In the genomic region with DNA sequence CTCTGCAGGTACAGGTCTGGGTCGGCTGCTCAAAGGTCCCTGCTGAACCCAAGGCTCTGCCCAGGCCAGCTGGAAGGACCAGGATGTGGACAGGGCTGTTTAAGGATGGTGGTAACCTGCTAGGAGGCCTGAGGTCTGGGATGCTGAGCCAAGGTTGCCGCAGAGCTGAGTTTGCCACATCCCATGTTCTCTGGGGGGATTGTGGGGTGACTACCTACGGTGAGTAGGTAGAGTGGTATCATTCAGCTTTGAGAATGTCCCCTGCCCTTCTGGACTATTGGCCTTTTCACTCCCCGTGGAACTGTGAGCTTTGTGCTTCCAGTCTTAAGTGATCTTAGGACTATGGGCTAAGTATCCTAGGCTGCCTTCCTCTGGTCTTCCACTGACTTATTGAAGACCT, we compare ENCODE assay signal across 17 mouse cellular contexts. TPM values are rescaled to one million over a fixed set of nuclear protein-coding genes. Genes with fewer than 3 reads are reported as not detected.
DNase-seq lines count a peak whose midpoint lies in the region; ATAC-seq and TF ChIP-seq lines count a peak whose summit lies in the region.
"Had no signal": no experiment of that assay in that cellular context is flagged by ENCODE, and none has a peak within 500 bp of the region (broad histone marks: within the 10 kb centered on the region; RNA-seq: fewer than 3 reads in every experiment).

No protein-coding gene starts in this region.

- H3K27me3 ChIP-seq in kidney, adult 2 months (replicated peaks; ENCODE audit: control insufficient read depth, insufficient read depth, low read length), result no peaks in the 10 kb centered on the region
- H3K27me3 ChIP-seq in kidney, embryonic 14.5 days (ENCODE audit: control insufficient read depth, insufficient read depth, low read length), result no peaks in the 10 kb centered on the region
- H3K27me3 ChIP-seq in CH12.LX (replicated peaks), result no peaks in the 10 kb centered on the region
- no peaks in the 10 kb centered on the region; the same call in 1 of the 2 replicates for H3K27me3 ChIP-seq in G1E (ENCODE audit: insufficient read depth, low read length)
- H3K27me3 ChIP-seq in liver, embryonic 13.5 days, result no peaks in the 10 kb centered on the region
- H3K27me3 ChIP-seq: forebrain, embryonic 15.5 days; hindbrain, embryonic 13.5 days had no signal

- no peak for TF ChIP-seq RAD21 in CH12.LX (IDR thresholded peaks at IDR 0.05; ENCODE audit: low read depth, low read length)

- H3K79me2 ChIP-seq in CH12.LX (replicated peaks; ENCODE audit: control insufficient read depth, extremely low read depth, insufficient read depth, poor library complexity, severe bottlenecking), result peaks cover 15% of the 10 kb centered on the region

- dilution Hi-C loops in CH12.LX (cut with MboI; ENCODE audit: extremely low pct_ligation_motif_present, extremely low pct_unique_long_range_greater_than_20kb, low sequenced_read_pairs), result no loop called here

- H3K4me2 ChIP-seq in kidney, embryonic 14.5 days (replicated peaks; ENCODE audit: low read depth, low read length), result no peak overlapping the region
- H3K4me2 ChIP-seq in CH12.LX (ENCODE audit: insufficient read depth, low read depth, poor library complexity, severe bottlenecking), result no peak overlapping the region
- H3K4me2 ChIP-seq in liver, embryonic 13.5 days, result no peak overlapping the region; the same call in 1 of the 2 replicates
- H3K4me2 ChIP-seq: forebrain, embryonic 15.5 days; hindbrain, embryonic 13.5 days had no signal

- peak overlapping the region; percentile 27; the same call in 1 of the 2 replicates for H3K27ac ChIP-seq in kidney, adult 2 months (ENCODE audit: insufficient read depth, low read depth, low read length)
- H3K27ac ChIP-seq in kidney, embryonic 14.5 days (ENCODE audit: low read depth, low read length), result no peak overlapping the region
- no peak overlapping the region for H3K27ac ChIP-seq in CH12.LX (ENCODE audit: insufficient read depth, low read depth)
- H3K27ac ChIP-seq in liver, embryonic 13.5 days, result peak overlapping the region; percentile 29; the same call in 1 of the 2 replicates
- H3K27ac ChIP-seq: forebrain, embryonic 15.5 days; hindbrain, embryonic 13.5 days; liver, embryonic 14.5 days; midbrain, embryonic 10.5 days had no signal

- intact Hi-C loops in heart, postnatal 10 days (cut with DNase I), result no loop called here

- no peak for ATAC-seq in kidney, embryonic 14.5 days (ENCODE audit: low FRiP score, low TSS enrichment)
- ATAC-seq in G1E (ENCODE audit: extremely low read depth, insufficient number of reproducible peaks, low FRiP score, poor library complexity, severe bottlenecking), result no peak
- no peak for ATAC-seq in liver, embryonic 13.5 days (ENCODE audit: low read depth)
- ATAC-seq: forebrain, embryonic 15.5 days had no signal

- H3K9ac ChIP-seq in kidney, embryonic 14.5 days (ENCODE audit: low read depth, low read length), result no peak overlapping the region
- no peak overlapping the region for H3K9ac ChIP-seq in CH12.LX (ENCODE audit: insufficient read depth, low read depth)
- H3K9ac ChIP-seq in liver, embryonic 13.5 days, result no peak overlapping the region
- H3K9ac ChIP-seq: forebrain, embryonic 15.5 days; liver, embryonic 14.5 days had no signal

- WGBS in kidney, adult 2 months, result 56% methylated on average over 4 of the region's 4 CpGs
- WGBS in kidney, embryonic 14.5 days, result 88% methylated on average over 4 of the region's 4 CpGs
- 93% methylated on average over 4 of the region's 4 CpGs for WGBS in liver, embryonic 13.5 days (ENCODE audit: insufficient replicate concordance)

- in situ Hi-C loops in CH12.LX (cut with MboI; ENCODE audit: low pct_ligation_motif_present, low pct_unique_long_range_greater_than_20kb, low sequenced_read_pairs), result no loop called here

- H3K4me3 ChIP-seq in kidney, adult 2 months (ENCODE audit: insufficient read depth, low read depth, low read length), result no peak overlapping the region
- no peak overlapping the region for H3K4me3 ChIP-seq in kidney, embryonic 14.5 days (ENCODE audit: low read length)
- H3K4me3 ChIP-seq in CH12.LX (replicated peaks in 1 of 3; ENCODE audit: low read depth in 2 of 3, low read length in 2 of 3, poor library complexity in 1 of 3), result no peak overlapping the region
- peak overlapping the region; percentile 49; the same call in 1 of the 2 replicates for H3K4me3 ChIP-seq in G1E (ENCODE audit: low read depth, low read length)
- no peak overlapping the region for H3K4me3 ChIP-seq in liver, embryonic 13.5 days (replicated peaks)
- H3K4me3 ChIP-seq: hindbrain, embryonic 13.5 days had no signal

- no peak for TF ChIP-seq EP300 in CH12.LX (IDR thresholded peaks at IDR 0.05; ENCODE audit: low read length)

- peak; percentile 75 for DNase-seq in kidney, adult 2 months
- DNase-seq in CH12.LX (ENCODE audit: extremely low read depth) (no peak), G1E (ENCODE audit: low spot score) (no peak)
- no peak for DNase-seq in liver, embryonic 13.5 days
- no peak for DNase-seq in frontal cortex, postnatal 14 days (ENCODE audit: low spot score in 2 of 2)
- no peak for DNase-seq in heart, postnatal 10 days
- DNase-seq: adrenal gland, adult 2 months; cerebellum, postnatal 14 days; embryo, embryonic 11 days; kidney, adult 11 months; layer of hippocampus, postnatal 36 days; thymus, adult 2 months had no signal

- no peaks in the 10 kb centered on the region for H3K9me3 ChIP-seq in kidney, embryonic 14.5 days (ENCODE audit: control insufficient read depth, low read length)
- H3K9me3 ChIP-seq in CH12.LX (replicated peaks; ENCODE audit: low read length) (no peaks in the 10 kb centered on the region), G1E (replicated peaks) (no peaks in the 10 kb centered on the region)
- H3K9me3 ChIP-seq in liver, embryonic 13.5 days (replicated peaks), result no peaks in the 10 kb centered on the region
- H3K9me3 ChIP-seq: forebrain, embryonic 15.5 days; hindbrain, embryonic 13.5 days; midbrain, embryonic 10.5 days had no signal

- H3K36me3 ChIP-seq in kidney, adult 2 months (ENCODE audit: control insufficient read depth, insufficient read depth, low read length), result peaks cover 4% of the 10 kb centered on the region
- H3K36me3 ChIP-seq in kidney, embryonic 14.5 days (ENCODE audit: control insufficient read depth, insufficient read depth, low read length), result peaks cover 50% of the 10 kb centered on the region
- H3K36me3 ChIP-seq in CH12.LX (replicated peaks in 1 of 2; ENCODE audit: control insufficient read depth in 1 of 2, insufficient read depth in 1 of 2, low read length in 1 of 2) (peaks cover 59 to 67% of the 10 kb centered on the region in 2 experiments), G1E (replicated peaks) (peaks cover 70% of the 10 kb centered on the region)
- H3K36me3 ChIP-seq in liver, embryonic 13.5 days, result peaks cover 64% of the 10 kb centered on the region

- H3K4me1 ChIP-seq in kidney, adult 2 months (ENCODE audit: control insufficient read depth, insufficient read depth, low read length), result peaks cover 18% of the 10 kb centered on the region
- H3K4me1 ChIP-seq in kidney, embryonic 14.5 days (ENCODE audit: control insufficient read depth, insufficient read depth, low read length), result peaks cover 17% of the 10 kb centered on the region
- H3K4me1 ChIP-seq in CH12.LX (ENCODE audit: control insufficient read depth in 1 of 2, insufficient read depth in 2 of 2) (peaks cover 9 to 30% of the 10 kb centered on the region in 2 experiments), G1E (ENCODE audit: insufficient read depth, low read depth, low read length) (peaks cover 70% of the 10 kb centered on the region)
- peaks cover 53% of the 10 kb centered on the region for H3K4me1 ChIP-seq in liver, embryonic 13.5 days (replicated peaks)

- TF ChIP-seq POLR2A in kidney, adult 2 months (IDR thresholded peaks at IDR 0.05; ENCODE audit: low read depth, low read length), result no peak
- no peak for TF ChIP-seq POLR2A in CH12.LX (IDR thresholded peaks at IDR 0.05; ENCODE audit: low read depth, low read length)

- TF ChIP-seq CTCF in kidney, adult 2 months (conservative IDR thresholded peaks at IDR 0.05; ENCODE audit: insufficient read depth, insufficient read length, low read depth, low read length), result no peak
- TF ChIP-seq CTCF in CH12.LX (conservative IDR thresholded peaks at IDR 0.05 in 1 of 2, IDR thresholded peaks at IDR 0.05 in 1 of 2; ENCODE audit: low read depth in 2 of 2, low read length in 2 of 2) (no peak), G1E (IDR thresholded peaks at IDR 0.05; ENCODE audit: low read depth, low read length) (no peak)

RNA-seq across cellular contexts. Expression of a gene that starts 9.5 kb away (rescaled TPM):
- 1,431 and 1,557 TPM in 2 replicates for polyA plus RNA-seq in kidney, adult 2 months (2012; rRNA removed)
- polyA plus RNA-seq in kidney, embryonic 14.5 days (2014; fragmentation: Nextera tagmentation; extraction: Ambion mirVana), result 552 and 641 TPM in 2 replicates
- total RNA-seq in CH12.LX (2012; rRNA removed) (368 and 459 TPM in 2 replicates), CH12.LX (2014; rRNA removed) (352 and 386 TPM in 2 replicates), G1E (2014; fragmentation: Nextera tagmentation) (274 and 290 TPM in 2 replicates), G1E (2017) (767 and 808 TPM in 2 replicates)
- polyA plus RNA-seq in CH12.LX (2012; ENCODE audit: insufficient read length, low read depth) (332 and 353 TPM in 2 replicates), G1E (2012) (1,138 and 1,173 TPM in 2 replicates)
- 677 TPM in 2 replicates for polyA plus RNA-seq in liver, embryonic 13.5 days (2015; fragmentation: Nextera tagmentation; extraction: Ambion mirVana)
- total RNA-seq in heart, postnatal 10 days (2021), result 100 to 1,000 TPM; 551 to 562 TPM

RNA-seq across cellular contexts. Expression of a gene that starts 16.9 kb away (rescaled TPM):
- 230 and 235 TPM in 2 replicates for polyA plus RNA-seq in kidney, adult 2 months (2012; rRNA removed)
- polyA plus RNA-seq in kidney, embryonic 14.5 days (2014; fragmentation: Nextera tagmentation; extraction: Ambion mirVana), result 276 and 310 TPM in 2 replicates
- total RNA-seq in CH12.LX (2012; rRNA removed) (127 and 132 TPM in 2 replicates), CH12.LX (2014; rRNA removed) (98.3 and 105 TPM in 2 replicates), G1E (2014; fragmentation: Nextera tagmentation) (74.3 and 90.2 TPM in 2 replicates), G1E (2017) (54.6 TPM in 2 replicates)
- polyA plus RNA-seq in CH12.LX (2012; ENCODE audit: insufficient read length, low read depth) (194 and 227 TPM in 2 replicates), G1E (2012) (148 and 206 TPM in 2 replicates)
- polyA plus RNA-seq in liver, embryonic 13.5 days (2015; fragmentation: Nextera tagmentation; extraction: Ambion mirVana), result 120 and 122 TPM in 2 replicates
- total RNA-seq in heart, postnatal 10 days (2021), result 10 to 100 TPM; 79.0 to 79.1 TPM

RNA-seq across cellular contexts. Expression of a gene that starts 40.1 kb away (rescaled TPM):
- 9.6 and 25.5 TPM in 2 replicates for polyA plus RNA-seq in kidney, adult 2 months (2012; rRNA removed)
- 4.8 and 7.7 TPM in 2 replicates for polyA plus RNA-seq in kidney, embryonic 14.5 days (2014; fragmentation: Nextera tagmentation; extraction: Ambion mirVana)
- 23.4 and 25.9 TPM in 2 replicates for total RNA-seq in CH12.LX (2012; rRNA removed)
- 10.3 and 11.8 TPM in 2 replicates for total RNA-seq in CH12.LX (2014; rRNA removed)
- 20.2 and 21.2 TPM in 2 replicates for polyA plus RNA-seq in CH12.LX (2012; ENCODE audit: insufficient read length, low read depth)
- 56.7 and 59.4 TPM in 2 replicates for total RNA-seq in G1E (2014; fragmentation: Nextera tagmentation)
- total RNA-seq in G1E (2017), result 104 and 113 TPM in 2 replicates
- polyA plus RNA-seq in G1E (2012), result 179 and 186 TPM in 2 replicates
- 14.3 and 14.9 TPM in 2 replicates for polyA plus RNA-seq in liver, embryonic 13.5 days (2015; fragmentation: Nextera tagmentation; extraction: Ambion mirVana)
- 1 to 10 TPM; 5.0 to 6.1 TPM for total RNA-seq in heart, postnatal 10 days (2021)

RNA-seq across cellular contexts. Expression of a gene that starts 48.9 kb away (rescaled TPM):
- 27.7 and 30.8 TPM in 2 replicates for polyA plus RNA-seq in kidney, adult 2 months (2012; rRNA removed)
- polyA plus RNA-seq in kidney, embryonic 14.5 days (2014; fragmentation: Nextera tagmentation; extraction: Ambion mirVana), result 10.6 and 14.8 TPM in 2 replicates
- 20.7 and 22.6 TPM in 2 replicates for total RNA-seq in CH12.LX (2012; rRNA removed)
- 9.0 and 9.7 TPM in 2 replicates for total RNA-seq in CH12.LX (2014; rRNA removed)
- polyA plus RNA-seq in CH12.LX (2012; ENCODE audit: insufficient read length, low read depth), result 21.1 and 24.2 TPM in 2 replicates
- 24.7 and 34.2 TPM in 2 replicates for total RNA-seq in G1E (2014; fragmentation: Nextera tagmentation)
- 18.0 and 18.1 TPM in 2 replicates for total RNA-seq in G1E (2017)
- polyA plus RNA-seq in G1E (2012), result 34.8 and 37.4 TPM in 2 replicates
- 9.2 and 9.9 TPM in 2 replicates for polyA plus RNA-seq in liver, embryonic 13.5 days (2015; fragmentation: Nextera tagmentation; extraction: Ambion mirVana)
- total RNA-seq in heart, postnatal 10 days (2021), result 10 to 100 TPM; 15.1 to 17.6 TPM

RNA-seq across cellular contexts. Expression of a gene that starts 59.1 kb away (rescaled TPM):
- 114 and 117 TPM in 2 replicates for polyA plus RNA-seq in kidney, adult 2 months (2012; rRNA removed)
- polyA plus RNA-seq in kidney, embryonic 14.5 days (2014; fragmentation: Nextera tagmentation; extraction: Ambion mirVana), result 26.6 and 42.0 TPM in 2 replicates
- 64.8 and 65.9 TPM in 2 replicates for total RNA-seq in CH12.LX (2012; rRNA removed)
- total RNA-seq in CH12.LX (2014; rRNA removed), result 47.4 and 48.5 TPM in 2 replicates
- 93.4 and 94.9 TPM in 2 replicates for polyA plus RNA-seq in CH12.LX (2012; ENCODE audit: insufficient read length, low read depth)
- 138 and 172 TPM in 2 replicates for total RNA-seq in G1E (2014; fragmentation: Nextera tagmentation)
- total RNA-seq in G1E (2017), result 150 and 154 TPM in 2 replicates
- polyA plus RNA-seq in G1E (2012), result 161 and 170 TPM in 2 replicates
- 16.2 and 18.3 TPM in 2 replicates for polyA plus RNA-seq in liver, embryonic 13.5 days (2015; fragmentation: Nextera tagmentation; extraction: Ambion mirVana)
- total RNA-seq in heart, postnatal 10 days (2021), result 100 to 1,000 TPM; 110 to 112 TPM

Comparison
In these comparisons a context has a peak if more than half of its experiments do, and no peak if none do; other contexts are left out.
1. H3K27ac ChIP-seq: peak in kidney, adult 2 months (single experiment) and liver, embryonic 13.5 days (single experiment); none in kidney, embryonic 14.5 days (single experiment) and CH12.LX (single experiment).